Mouse (Mus musculus): ENCODE data around the gene Tarm1.

The Tarm1 gene

DNA sequence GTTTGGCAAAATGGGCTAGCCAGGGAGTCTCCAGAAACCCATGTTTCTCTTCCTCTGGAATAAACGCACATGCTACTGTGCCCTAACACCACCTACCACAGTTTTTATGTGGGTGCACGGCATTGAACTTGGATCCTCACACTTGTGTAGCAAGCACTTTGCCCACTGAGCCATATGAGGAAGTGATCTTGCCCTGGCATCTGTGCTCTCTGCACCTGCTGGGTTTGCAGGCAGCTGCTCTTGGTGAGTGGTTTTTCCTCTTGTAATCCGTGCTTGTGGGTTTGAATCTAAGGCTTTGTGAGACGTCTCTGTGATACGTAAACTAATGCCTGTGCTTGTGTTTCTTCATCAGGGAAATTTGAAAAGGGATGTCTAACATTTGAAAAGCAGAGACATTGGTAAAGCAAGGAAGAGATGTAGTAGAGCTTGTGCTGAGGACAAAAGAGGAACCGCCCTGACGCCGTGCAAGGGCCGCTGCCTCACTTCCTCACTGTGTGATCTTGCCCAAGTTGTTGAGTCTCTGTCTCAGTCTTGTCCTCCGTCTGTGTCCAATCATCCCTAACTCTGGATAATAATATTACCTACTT, 59.9 kb downstream of the Tarm1 start:
- peak; percentile 67 for DNase-seq (ENCODE audit: extremely low read depth, low read depth)

DNA sequence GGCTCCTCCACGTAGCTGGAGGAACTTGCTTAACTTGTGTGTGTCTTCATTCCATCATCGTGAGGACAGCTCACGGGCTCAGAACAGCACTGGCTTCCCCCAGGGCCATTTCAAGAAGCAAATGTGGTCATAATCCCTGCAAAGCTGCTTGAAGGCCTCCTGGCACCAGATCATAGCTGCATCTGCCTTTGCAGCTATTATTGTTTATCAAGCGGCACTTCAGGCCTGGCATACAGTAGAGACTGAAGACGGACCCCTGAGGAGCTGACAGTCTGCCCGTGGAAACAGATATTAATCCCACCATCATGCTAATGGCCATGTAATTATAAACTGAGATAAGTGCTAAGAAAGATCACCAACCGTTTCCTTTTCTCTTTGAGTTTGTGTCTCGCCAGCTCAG, 61.9 kb downstream of the Tarm1 start:
- DNase-seq (ENCODE audit: extremely low read depth, low read depth), result no peak

DNA sequence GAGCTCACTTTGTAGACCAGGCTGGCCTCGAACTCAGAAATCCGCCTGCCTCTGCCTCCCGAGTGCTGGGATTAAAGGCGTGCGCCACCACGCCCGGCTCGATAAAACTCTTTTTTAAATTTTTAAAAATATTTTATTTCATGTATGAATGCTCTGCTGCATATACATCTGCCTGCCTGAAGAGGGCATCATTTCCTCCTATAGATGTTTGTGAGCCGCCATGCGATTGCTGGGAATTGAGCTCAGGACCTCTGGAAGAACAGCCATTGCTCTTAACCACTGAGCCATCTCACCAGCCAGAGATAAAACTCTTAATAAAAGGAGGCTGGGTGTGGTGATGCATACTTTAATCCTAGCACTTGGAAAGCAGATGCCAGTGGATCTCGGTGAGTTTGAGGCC, 62.4 kb downstream of the Tarm1 start:
- no peak for DNase-seq (ENCODE audit: extremely low read depth, low read depth)

DNA sequence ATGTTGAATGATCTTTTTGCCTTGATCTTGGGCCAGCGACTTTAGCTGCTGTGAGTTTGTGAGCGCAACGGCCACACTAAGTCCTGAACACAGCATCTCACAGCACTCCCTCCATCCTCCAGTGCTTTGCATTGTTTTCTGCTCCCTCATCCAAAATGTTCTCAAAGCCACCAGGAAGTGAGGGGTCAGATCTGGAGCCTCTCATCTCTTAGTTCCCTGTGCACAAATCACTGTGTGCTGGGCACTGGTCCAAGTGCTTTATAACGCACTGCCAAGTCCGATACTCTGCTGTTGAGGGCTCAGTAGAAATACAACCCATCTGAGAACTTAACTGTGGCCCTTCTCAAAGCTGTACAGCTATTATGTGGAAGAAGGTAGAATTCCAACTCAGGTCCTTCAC, 64.5 kb downstream of the Tarm1 start:
- DNase-seq (ENCODE audit: extremely low read depth, low read depth), result no peak
